Mouse (Mus musculus): ENCODE data around the gene Sox10.

- TF ChIP-seq POLR2A (IDR thresholded peaks at IDR 0.05; ENCODE audit: borderline replicate concordance, extremely low read depth, low read depth, low read length) (no peak), CTCF (IDR thresholded peaks at IDR 0.05; ENCODE audit: insufficient read depth, low read length) (no peak)
Observed at GRCm38 (mm10) chr15:79122546-79122945, 42.5 kb downstream of the Sox10 start.
